Mouse (Mus musculus) left cerebral cortex, adult 18-20 months (tissue): ENCODE measurements at regions not wholly inside any gene's neighbourhood (a gene's known extent, or its start where the extent isn't known, plus 50 kb on each side); places are given as distances from the start of the nearest gene placed in this dataset.
"Not testable (repeated sequence)": the region's sequence is repeated elsewhere in the genome, so short reads cannot be mapped to it uniquely, and the experiment has no call there.

Experiments used
- DNase-seq, 2 experiments: peaks; one replicate each; pipeline ENCODE4 v3.0.0; 2021 to 2022; ENCODE audit warnings: low spot score in 2 of 2, mixed read lengths in 1 of 2

DNA sequence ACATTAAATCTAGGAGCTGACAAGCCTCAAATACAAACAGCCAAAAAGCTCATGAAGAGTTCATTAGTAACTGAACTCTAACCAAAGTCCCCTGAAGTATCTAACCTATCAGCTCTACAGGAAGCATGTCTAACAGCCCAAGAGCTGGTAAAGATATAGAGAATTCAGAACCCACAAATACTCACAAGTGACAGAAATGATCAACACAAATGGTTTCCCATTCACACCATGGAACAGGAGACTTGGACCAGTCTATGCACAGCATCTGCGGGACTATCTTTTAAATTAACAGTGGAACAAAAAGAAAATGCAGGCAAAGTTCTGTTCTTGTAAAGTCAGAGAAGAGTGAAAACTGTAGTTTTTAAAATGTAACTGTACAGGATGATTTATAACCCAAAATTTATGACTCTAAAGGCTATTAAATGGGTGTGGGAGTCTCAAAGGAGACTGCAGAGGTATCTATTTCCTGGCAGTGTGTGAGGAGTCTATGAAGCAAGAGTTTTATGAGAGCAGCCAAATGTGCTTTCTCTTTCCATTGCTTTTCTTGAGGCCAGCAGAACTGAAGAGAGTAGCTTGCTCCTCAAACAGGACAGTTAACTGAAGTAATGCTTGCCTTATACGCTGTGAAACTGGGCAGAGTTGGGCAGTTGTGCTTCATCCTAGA lies 152.7 kb upstream of the Mad2l1 start:
- DNase-seq: no peak

DNA sequence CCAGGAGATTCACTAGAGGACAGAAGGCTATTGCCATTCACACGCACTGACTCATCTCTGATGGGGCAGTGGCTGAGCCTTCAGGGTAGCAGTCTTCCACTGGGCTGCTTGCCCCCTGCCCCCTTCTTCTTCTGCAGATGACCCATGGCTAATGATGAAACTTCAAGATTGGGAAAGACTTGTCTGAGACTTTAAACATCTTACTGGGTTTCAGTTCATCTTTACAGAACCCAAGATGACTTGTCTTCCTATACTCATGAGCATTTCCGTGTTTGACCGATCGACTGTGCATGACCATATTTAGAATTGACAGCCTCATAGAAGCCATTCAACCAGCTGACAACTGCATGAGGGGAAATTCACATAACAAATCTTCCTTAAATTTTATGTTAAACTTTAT lies 140.0 kb upstream of the Mad2l1 start:
- DNase-seq: no peak

DNA sequence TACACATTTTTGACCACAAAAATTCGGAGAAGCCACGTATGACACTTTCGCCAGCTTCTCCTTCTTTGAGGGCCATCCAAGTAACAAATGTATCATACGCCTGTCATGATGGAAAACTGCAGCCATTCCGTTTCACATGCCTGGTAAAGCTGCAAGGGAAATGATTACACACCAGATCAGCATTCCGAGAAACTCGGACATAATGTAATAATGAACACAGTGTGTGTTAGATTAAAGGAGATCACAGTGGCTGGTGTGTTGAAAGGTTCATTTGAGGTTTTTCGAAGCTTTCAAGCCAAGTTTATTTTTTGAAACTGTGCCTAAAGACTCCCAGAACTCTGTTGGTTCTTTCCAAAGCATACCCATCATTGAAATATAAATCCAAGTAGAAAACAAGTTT lies 137.8 kb upstream of the Mad2l1 start:
- no peak for DNase-seq

DNA sequence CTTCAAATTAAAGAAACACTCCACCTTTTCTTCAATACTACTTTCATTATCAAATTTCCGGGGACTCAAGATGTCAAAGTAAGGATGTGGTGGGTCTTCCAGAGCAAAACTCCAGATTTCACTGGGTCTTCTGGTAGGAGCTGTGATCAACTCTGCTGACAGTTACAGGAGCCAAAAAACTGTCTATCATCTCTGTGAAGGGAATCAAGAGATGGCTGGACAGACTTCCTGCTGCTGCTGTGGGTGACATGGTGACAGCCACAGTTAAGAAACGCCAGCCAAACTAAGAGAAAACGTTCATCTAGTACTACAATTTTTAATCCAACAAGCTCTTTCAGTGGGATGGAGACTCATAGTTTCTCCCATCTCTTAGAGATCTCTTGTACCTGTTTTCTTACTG lies 136.5 kb upstream of the Mad2l1 start:
- no peak for DNase-seq

DNA sequence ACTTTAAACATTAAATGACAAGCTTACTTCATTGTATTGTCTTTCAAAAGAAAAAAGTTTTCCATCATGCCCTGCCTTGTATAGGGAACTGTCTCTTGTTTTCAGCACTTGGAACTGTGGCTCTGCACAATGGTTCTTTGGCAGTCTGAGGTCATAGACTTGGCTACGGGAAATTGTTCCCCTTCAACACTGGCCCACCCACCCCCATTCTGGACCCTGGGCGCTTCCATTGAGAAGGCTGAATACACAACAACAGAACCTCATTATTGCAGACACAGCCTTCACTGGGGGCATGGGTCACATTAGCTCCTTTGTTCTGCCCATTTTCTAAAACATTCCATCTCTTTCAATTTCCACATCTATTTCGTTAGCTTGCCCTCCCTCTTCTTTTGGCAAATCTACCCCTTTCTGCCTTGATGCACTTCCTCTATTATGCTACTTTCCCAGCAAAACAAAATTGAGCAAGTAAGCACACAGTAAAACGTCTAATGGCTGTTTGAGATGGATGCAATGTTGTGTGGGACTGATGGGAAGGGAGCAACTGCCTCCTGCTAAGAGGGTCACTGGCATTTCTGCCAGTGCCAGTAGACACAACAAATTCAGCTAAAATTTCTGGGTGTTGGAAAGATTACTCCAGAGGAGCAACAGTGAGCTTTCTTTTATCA lies 136.0 kb upstream of the Mad2l1 start:
- no peak for DNase-seq

DNA sequence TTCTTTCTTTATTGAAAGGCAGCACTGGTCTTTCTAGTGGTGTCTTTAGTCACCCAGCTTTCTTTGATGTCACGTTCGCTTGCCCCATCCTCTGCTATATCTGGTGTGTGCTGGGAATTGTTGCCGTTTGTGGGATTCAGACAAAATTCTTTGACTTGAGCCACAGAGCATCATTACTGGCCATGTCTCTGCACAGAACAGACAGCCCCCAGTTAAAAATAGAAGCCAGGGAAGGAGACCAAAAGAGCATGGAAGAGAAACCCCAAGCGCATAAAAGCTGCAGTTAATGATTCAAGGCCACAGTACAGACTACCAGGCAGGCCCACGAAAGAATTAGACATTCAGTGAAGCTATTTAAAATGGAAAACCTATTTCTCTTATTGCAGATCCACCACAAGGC lies 133.7 kb upstream of the Mad2l1 start:
- no peak for DNase-seq

DNA sequence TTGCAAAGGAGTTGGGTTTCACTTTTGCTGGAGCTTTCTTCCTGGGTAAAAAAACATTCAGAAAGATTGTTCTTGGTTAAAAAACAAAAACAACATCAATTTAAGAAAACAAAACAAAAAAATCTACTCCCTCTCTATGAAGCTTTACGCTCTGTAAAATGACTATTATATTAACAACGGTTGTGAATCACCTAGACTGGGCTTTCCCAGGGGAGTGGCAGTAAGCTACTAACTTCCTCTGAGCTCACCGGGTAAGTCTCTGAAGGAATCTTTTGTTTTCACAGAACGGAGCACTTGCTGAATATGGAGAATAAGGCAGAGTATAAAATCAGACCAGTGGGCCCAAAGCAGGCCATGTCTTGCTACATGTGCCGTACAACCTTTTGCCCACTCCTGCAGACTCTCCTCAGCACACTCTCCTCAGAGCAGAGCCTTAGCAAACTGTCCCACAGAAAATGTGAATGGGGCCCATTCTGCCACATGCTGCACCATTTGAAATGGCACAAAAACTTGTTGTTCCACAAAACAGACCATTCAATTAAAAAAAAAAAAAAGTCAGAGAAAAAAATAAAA lies 133.2 kb upstream of the Mad2l1 start:
- DNase-seq: no peak

DNA sequence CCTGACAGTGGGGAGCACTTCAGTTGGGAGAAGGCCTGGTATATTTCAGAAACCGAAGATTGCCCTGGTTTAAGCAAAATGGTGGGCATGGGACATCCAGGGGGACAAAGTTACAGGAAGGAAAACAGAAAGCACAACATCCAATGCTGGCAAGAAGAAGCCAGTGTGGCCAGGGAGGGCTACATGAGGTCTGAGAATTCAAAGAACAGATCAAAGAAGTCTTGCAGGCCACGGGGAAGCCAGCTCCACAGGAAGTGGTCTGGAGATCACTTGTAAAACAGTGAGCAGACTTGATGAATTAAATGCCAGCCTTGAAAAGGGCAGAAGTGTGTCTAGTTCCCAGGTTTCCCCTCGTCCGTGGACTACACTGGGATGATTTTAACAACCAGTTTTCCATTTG lies 120.4 kb upstream of the Mad2l1 start:
- no peak for DNase-seq

DNA sequence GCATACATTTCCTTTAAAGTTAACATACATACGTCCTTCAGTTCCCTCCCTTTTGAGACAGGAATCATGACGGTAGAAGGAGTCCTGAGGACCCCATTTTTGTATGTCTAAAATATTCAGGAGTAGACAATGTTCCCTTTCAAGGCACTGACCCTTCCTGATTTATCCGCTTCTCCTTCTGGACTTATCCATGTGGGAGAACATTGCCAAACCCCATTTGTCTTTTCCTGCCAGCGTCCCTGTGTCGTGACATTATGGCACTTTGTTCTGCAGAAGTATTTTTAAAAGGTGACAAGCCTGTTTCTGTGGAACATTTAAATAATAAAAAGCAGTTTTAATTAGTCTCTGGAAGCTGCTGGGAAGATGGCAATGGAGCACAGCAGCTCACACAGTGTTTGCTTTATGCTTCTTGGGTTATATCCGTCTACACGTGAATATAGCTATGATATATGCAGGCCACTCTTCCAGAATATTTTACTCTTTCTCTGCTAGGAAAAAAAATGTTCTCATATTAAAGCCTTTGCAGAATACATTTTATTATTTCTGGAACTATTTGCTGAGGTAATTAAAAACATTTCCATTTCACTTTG lies 115.6 kb upstream of the Mad2l1 start:
- no peak for DNase-seq

DNA sequence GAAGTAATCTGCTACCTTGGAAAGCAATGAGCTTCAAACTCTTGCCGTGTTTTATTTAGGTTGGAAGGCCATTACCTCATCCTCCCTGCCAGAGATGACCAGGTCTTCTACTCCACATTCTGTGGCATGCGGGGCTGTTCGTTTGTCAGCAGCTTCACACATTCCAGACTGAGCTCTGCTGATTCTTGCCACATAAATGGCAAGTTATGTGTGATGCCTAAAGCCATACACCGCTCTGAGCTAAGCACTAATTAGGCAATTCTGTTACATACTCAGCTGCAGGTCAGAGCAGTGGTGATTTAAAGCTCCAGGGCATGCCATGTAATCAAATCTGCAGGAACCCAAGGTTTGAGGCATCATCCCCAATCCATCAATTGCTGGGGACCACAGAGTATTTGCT lies 106.8 kb upstream of the Mad2l1 start:
- DNase-seq: no peak

DNA sequence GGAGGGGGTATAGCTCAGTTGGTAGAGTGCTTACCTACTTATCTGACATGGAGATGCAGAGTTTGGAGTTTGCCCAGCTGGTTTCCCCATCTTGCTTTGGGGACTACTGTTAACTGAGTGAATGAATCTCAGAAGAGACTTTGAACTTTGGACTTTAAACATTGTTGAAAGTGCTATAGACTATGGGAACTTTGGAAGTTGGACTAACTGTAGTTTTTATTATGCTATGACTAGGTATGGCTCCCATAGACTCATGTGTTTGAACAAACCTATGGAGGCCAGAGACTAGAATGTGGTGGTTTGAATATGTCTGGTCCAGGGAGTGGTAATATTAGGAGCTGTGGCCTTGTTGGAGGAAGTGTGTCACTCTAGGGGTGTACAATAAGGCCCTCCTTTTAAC lies 84.8 kb upstream of the Mad2l1 start:
- DNase-seq: not testable (repeated sequence)

DNA sequence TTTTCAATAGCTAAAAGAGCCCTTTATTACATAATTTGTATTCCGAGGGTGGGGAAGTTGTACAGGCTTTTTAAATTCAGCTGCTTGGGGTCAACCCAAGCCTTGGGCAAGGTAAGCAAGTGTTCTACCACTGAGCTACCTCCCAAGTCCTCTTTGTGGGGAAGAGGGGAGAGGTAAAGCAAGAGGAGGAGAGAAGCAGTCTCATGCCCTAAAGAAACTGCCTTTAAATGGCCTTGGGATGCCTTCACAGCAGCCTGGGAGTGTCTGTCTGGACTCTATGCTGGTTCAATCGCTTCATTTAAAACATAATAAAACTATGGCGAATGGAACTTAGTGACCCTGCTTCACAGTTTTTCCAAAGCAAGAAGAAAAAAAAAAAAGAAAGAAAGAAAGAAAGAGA lies 77.0 kb upstream of the Mad2l1 start:
- no peak for DNase-seq

DNA sequence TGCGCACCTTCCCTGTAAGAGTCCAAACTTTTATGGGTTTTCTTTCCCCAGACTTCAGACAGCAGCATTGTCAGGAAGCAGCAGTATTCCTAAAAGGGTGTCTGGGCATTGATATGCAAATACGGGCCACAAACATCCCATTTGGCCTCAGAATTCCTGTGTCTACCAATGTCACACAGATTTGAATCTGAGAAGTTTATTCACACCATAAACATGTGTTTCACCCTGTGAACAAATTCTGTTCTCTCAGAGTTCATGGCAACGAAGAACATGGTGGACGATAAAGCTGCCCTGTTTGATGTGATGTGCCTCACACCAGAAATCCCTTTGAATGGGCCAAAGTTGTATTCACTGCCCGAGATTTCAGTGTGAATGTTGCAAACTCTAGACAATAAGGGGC lies 70.7 kb upstream of the Mad2l1 start:
- no peak for DNase-seq

DNA sequence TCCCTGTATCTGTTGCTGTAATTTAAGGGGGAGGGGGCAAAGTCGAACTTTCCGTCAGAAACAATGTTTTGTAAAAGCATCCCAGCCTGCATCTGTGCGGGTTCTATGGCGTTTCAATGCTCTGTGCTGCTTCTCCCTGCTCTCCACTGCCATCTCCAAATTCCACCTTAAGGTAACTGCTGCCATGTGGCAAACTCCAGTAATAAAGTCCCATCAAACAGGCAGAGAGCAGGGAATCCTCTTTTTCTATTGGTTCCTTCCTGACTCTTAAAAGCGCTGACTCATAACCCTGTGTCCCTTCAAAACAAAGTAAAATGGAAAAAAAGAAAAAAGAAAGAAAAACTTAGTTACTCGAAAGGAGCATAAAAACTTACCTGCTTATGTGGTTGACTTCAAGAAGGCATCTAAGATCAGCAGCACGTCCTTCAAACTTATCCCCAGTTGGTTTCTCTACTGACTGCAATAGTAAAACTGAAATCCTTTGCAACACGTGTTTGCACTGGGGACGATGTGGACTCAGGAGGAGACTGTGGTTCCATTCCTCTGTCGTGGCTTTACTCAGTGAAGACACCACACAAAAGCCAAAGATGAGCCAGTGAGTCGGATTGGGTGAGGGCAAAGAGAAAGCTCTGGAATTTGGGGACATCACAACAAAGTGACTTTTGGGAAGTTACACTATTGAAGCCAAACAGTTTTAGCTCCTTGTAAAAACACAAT lies 69.9 kb upstream of the Mad2l1 start:
- no peak for DNase-seq

DNA sequence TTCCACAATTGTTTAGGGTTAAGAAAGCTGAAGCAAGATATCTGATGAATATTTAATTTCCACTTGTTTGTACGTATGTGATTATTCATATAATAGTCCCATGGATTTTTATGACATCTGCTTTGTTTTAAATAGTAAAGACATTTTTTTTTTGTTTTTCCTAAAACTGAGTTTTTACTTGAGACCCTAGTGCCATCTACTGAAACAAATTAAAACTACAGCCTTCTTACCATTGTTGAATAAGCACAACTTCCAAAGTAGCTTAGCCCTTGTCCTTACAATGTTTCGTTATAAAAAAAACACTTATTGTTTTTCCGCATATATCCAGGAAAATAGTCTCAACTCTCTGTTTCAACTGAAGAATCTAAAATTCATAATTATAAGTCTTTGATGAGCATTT lies 68.4 kb upstream of the Mad2l1 start:
- DNase-seq: no peak

DNA sequence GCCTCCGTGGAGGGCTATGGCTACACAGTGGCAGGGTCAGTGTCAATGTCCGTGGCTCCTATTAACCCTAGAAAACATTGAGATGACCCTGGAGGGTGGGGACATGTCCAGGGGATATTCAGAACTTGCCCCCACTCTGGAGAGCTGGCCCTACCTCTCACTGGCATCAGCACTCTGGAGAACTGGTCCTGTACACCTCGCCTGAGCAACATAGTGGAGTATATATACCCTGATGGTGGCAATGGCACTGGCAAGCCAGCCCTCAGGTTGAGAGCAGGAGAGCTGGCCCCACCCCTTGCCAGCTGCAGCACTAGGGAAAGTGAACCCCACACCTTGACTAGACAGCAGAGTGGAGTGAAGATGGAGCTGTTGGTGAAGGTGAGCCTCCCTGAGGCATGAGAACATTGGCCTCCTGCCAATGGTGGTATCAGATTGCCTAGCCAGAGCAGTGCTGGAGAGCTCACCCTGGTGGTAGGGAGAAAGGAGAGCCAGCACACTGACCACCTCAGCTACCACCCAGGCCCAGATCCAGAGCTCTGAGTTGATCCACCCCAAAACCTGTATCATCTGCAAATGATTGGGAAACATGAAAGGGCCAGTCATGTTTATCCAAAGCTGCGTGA lies 64.5 kb upstream of the Mad2l1 start:
- no peak for DNase-seq

DNA sequence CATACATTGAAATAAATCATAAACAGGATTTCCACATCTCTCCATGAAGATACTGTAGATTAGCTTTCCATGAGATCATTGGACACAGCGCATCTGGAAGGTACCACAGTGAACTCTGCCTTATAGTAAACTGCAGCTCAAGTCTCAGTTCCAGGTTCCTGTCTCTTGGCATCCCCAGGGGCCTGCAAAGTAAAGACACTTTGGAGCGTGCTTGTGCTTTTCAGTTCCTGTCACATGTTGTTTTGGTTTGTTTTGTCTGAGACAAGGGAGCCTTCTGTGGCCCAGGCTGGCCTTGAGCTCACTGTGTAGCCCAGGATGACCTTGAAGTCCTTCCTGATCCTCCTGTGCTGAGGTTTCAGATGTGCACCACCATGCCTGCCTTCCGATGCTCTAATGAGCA lies 63.4 kb upstream of the Mad2l1 start:
- DNase-seq: no peak

DNA sequence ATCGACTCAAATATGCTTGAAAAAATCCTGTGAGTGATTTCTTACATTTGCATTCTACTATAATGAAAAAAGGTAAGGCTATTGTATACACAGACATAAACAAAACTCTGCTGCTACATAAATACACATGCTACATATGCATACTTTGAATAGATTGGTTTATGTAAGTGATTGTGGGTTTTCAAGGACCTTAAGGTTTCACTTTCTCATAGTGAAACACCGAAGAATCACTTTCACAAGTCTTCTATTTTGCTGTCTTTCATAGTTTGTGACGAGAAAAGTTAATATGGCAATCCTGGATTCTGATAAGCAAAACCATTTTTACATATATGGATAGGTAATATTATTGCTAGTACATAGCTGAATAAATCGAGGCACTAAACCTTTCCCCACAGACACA lies 62.5 kb upstream of the Mad2l1 start:
- no peak for DNase-seq

DNA sequence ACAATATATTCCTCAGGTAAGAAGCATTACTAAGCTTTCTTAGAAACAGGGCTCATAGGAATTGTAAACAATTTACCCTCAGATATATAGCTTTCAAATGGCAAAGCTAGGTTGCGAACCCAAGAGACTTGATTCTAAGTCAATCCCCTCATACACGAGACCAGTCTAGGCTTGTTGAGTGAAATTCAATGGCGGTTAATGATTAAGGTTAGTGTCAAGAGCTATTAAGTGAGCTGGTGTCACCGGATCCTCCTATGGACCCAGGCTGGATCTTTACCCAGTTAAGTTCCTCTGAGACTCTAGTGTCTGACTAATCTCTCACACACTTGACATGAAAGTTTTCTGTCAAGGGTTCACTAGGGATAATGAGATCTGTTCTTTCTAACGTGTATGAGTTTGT lies 57.6 kb upstream of the Mad2l1 start:
- DNase-seq: no peak

DNA sequence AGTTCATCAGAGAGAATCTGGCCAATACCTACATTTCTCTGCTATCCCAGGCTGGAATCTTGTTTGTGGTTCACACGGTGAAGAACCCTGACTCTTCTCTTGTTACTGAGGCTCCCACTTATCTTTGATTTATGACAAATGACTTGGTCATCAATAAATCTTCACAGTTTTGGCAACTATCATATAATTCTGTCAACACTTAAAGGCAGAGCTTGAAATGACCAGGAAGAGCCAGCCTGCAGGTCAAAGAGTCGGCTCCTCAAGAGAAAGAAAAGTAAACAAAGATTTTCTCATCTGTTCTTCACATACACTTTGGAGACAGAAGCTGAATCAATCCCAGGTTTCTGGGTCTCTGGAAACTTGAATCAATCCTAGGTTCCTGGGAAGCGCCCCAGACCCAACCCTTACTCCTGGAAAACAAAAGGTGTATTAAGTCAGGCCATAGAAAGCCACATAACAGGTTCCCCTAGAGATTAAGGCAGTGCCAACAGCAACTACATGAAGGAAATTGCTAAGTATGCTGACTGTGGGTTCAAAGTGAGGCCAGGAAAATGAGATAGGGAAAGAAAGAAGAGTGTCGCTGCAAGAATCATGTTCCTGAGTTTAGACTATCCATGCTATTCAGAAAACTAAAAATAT lies 56.7 kb upstream of the Mad2l1 start:
- DNase-seq: no peak

DNA sequence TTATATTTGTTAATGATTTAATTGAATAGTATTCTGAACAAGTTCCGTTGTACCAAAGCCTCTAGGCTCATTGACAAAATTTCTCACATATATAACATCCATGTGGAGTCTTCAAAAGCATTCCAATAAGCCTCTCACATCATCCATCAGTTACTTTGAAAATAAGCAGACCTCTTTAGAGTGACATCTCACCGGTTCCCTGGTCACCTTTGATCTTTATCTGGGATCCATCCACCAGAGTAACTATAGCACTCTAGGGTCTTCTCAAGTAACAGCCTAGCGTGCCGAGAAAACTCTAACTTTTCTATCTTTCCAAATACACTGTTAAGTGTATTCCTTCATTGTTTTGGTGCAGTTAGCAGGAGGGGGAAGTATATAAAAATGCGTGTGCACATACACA lies 55.6 kb upstream of the Mad2l1 start:
- no peak for DNase-seq
